Mouse (Mus musculus) liver, embryonic 14 days (tissue): ENCODE measurements around the gene Lrrc73. TPM values are rescaled to one million over a fixed set of nuclear protein-coding genes. Genes with fewer than 3 reads are reported as not detected.

ENCODE experiments used
- polyA plus RNA-seq: library from polyadenylated mRNA; depleted of rRNA; stranded (reverse); fragments of >200 nt; gene quantifications from 2 replicates; pipeline ENCODE4 v1.2.3, GENCODE M21; 2012; rRNA removed

Lrrc73 gene
- polyA plus RNA-seq, result 0.16 and 0.18 TPM in 2 replicates

DNA sequence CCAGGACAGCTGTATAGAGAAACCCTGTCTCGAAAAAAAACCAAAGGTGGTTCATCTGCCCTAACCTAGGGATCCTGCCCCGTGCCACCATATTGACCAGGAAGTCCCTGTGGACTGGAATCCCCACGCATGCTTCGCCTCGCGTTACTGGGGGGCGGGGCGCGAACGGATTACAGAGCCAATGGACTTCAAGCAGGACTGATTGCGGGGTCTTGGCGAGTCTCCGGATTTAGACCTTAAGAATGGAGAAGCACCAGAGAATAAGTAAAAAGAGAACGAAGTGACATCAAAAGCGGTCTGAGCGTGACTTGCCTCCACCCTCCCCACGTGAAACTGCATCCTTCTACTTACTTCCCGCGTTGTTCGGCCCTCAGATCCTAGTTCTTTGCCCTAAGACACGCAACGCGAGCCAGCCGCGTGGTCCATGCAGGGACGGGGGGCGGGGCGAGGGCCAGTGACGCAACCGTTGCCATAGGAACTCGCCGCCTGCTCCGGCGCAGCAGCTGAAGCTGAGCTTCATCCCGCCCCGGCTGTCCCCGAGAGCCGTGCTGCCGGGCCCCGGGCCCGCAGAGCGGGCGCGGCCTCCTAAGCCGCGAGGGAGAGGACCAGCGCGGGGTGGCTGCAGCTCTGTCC, at the start of gene Lrrc73:
Gene Lrrc73 (plus strand): TSS at position 80 of the 633 bp plus-strand sequence.

GRCm38 (mm10) chr17:46247512-46248188, 5.7 kb upstream of the Lrrc73 start, which contains the start of the genes Polr1c and Yipf3:
TSS of gene Polr1c (minus strand) at chr17:46248054.
TSS of gene Yipf3 (plus strand) at chr17:46248080.

GRCm38 (mm10) chr17:46282483-46283123, 29.3 kb downstream of the Lrrc73 start, which contains the start of gene Tjap1:
TSS of gene Tjap1 (minus strand) at chr17:46283026.

GRCm38 (mm10) chr17:46297364-46298219, 44.3 kb downstream of the Lrrc73 start, which contains the start of gene Dlk2:
TSS of gene Dlk2 (plus strand) at chr17:46297421.

Other genes starting within 250 kb of the Lrrc73 start
- 29.8 and 31.9 TPM in 2 replicates for gene Vegfa, start 221.2 kb upstream of the Lrrc73 start, polyA plus RNA-seq
- gene Mrps18a, start 142.5 kb upstream of the Lrrc73 start, polyA plus RNA-seq, result 30.0 and 30.5 TPM in 2 replicates
- 0.49 and 0.74 TPM in 2 replicates for gene Rsph9, start 109.3 kb upstream of the Lrrc73 start, polyA plus RNA-seq
- 21.0 and 26.9 TPM in 2 replicates for gene Mad2l1bp, start 100.0 kb upstream of the Lrrc73 start, polyA plus RNA-seq
- gene Gtpbp2, start 92.5 kb upstream of the Lrrc73 start, polyA plus RNA-seq, result 86.6 and 95.2 TPM in 2 replicates
- gene Polh, start 50.9 kb upstream of the Lrrc73 start, polyA plus RNA-seq, result 9.0 and 10.6 TPM in 2 replicates
- 14.0 and 17.2 TPM in 2 replicates for gene Xpo5, start 50.7 kb upstream of the Lrrc73 start, polyA plus RNA-seq
- gene Polr1c, start 5.5 kb upstream of the Lrrc73 start, polyA plus RNA-seq, result 39.7 and 46.5 TPM in 2 replicates
- 18.4 and 21.3 TPM in 2 replicates for gene Yipf3, start 5.5 kb upstream of the Lrrc73 start, polyA plus RNA-seq
- gene Tjap1, start 29.5 kb downstream of the Lrrc73 start, polyA plus RNA-seq, result 10.6 and 11.4 TPM in 2 replicates
- 0.01 and 0.06 TPM in 2 replicates for gene Dlk2, start 43.9 kb downstream of the Lrrc73 start, polyA plus RNA-seq
- gene Abcc10, start 74.8 kb downstream of the Lrrc73 start, polyA plus RNA-seq, result 1.3 and 1.7 TPM in 2 replicates
- gene Zfp318, start 130.2 kb downstream of the Lrrc73 start, polyA plus RNA-seq, result 2.3 and 2.6 TPM in 2 replicates
- 0.13 and 0.15 TPM in 2 replicates for gene Crip3, start 175.4 kb downstream of the Lrrc73 start, polyA plus RNA-seq
- not detected in 2 replicates for gene Slc22a7, start 184.9 kb downstream of the Lrrc73 start, polyA plus RNA-seq
- gene Ttbk1, start 234.1 kb downstream of the Lrrc73 start, polyA plus RNA-seq, result 0.01 TPM in 2 replicates
- gene Dnph1, start 243.2 kb downstream of the Lrrc73 start, polyA plus RNA-seq, result 14.7 and 15.5 TPM in 2 replicates